Mouse (Mus musculus): ENCODE results near the gene Gm42417.

DNA sequence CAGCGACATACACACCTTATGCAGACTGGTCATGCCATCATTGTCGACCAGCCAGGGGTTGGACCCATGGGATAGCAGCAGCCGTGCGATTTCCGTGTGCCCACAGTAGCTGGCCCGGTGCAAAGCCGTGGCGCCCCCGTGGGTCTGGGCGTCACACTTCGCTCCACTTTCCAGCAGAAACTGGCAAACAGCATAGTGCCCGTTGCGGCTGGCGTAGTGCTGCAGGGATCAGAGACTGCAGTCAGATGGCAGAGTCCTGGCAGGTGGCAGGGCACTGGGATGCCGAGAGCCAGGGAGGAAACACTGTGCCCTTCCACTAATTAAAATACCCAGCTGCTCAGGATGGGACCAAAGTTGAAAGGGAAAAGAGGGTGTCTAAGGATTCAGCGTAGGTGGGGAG lies 2.6 kb upstream of the Gm42417 start:
- TF ChIP-seq CTCF (IDR thresholded peaks at IDR 0.05; ENCODE audit: control insufficient read depth, insufficient read depth, insufficient replicate concordance, low read depth, low read length) (no peak), POLR2A (IDR thresholded peaks at IDR 0.05; ENCODE audit: control insufficient read depth, low read depth, low read length) (no peak)
